Mouse (Mus musculus) bone marrow macrophage, adult 2 months (primary cell): ENCODE data around the gene Rbpj.

Experiments
- CTCF ChIP-seq: IDR thresholded peaks from 2 replicates; pipeline ENCODE4 v1.5.1; 2012; ENCODE audit warnings: low read depth, mild to moderate bottlenecking, low read length, moderate library complexity
- POLR2A ChIP-seq: IDR thresholded peaks from 2 replicates; pipeline ENCODE4 v1.6.1; 2012; ENCODE audit warnings: mild to moderate bottlenecking, low read depth, low read length, borderline replicate concordance

DNA sequence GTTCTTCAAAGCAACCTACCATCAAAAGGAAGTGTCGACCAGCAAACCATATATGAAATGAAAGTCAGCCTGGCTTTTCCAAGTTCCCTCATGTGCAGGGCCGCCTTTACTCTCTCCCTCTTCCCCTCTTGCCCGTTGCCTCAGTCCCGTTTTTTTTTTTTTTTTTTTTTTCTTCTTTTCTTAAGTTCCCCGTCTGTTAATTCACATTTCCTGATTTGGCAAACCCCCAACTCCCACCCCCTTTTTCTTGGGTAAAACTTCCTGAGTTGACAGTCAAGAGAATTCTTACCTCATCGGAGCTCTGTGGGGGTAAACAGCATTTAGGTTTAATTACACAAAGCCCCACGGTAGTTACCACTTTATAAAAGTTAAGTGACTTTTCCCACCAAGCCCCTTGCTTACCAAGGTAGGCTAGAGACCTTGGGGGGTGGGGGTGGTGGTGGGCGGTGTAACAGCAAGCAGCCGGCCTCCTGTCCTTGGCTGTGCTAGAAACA is 81.1 kb downstream of the Rbpj start:
- TF ChIP-seq POLR2A (no peak), CTCF (no peak)
